Mouse (Mus musculus) gonadal fat pad, adult 2 months (tissue): ENCODE results near the gene 1500009C09Rik. TPM values are rescaled to one million over a fixed set of nuclear protein-coding genes. Genes with fewer than 3 reads are reported as not detected.
"Not testable (repeated sequence)": the region's sequence is repeated elsewhere in the genome, so short reads cannot be mapped to it uniquely, and the experiment has no call there.

Experiments used
- DNase-seq: peaks from one replicate; pipeline ENCODE4 v3.0.0-alpha.2; 2012; ENCODE audit warnings: low read depth
- polyA plus RNA-seq: library from polyadenylated mRNA; depleted of rRNA; stranded (reverse); fragments of >200 nt; gene quantifications from 2 replicates; pipeline ENCODE4 v1.2.3, GENCODE M21; 2012

Gene 1500009C09Rik
- polyA plus RNA-seq, 1 experiment: not detected

DNA sequence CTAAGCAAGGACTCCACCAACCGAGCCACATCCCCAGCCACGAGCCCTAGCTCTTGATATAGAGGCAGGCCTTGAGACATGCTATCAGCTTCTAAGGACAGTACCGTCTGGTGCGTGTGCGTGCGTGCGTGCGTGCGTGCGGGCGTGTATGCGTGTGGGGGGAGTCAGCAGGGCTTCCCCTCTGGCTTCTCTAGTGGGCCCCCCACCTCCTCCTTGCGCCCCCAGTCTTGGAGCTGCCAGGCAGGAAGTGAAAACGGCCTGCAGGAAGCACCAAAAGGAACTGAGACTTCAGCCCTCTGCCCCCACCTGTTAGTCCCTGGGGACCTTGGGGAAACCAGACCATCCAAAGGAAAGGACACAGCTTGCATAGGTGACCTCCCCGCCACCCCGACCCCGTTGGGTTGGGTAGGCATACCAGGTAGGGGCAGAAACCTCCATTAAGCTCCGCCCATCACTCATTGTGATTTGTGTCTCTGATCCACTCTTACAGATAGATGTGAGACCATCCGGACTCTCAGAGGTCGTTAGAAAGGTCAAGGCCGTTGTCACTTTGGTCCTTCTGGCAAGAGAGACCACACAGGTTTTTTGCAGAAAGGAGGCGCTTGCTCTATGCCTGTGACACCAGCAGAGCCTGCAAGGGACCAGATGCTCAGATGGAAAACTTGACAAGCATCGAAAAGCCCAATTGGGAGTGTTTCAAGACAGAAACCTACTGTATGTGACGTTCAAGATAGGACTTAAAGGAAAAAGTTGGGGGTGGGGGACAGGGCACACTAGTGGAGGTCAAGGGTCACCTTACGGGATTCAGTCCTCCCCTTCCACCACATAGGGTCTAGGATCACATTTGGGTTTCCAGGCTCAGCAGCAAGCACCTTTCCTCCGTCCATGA is 33.2 kb upstream of the 1500009C09Rik start:
- no peak for DNase-seq

- DNase-seq: no peak
Observed at GRCm38 (mm10) chr15:82220003-82220675, 32.1 kb upstream of the 1500009C09Rik start.

GRCm38 (mm10) chr15:82221104-82221860 is 30.9 kb upstream of the 1500009C09Rik start:
- no peak for DNase-seq

DNA sequence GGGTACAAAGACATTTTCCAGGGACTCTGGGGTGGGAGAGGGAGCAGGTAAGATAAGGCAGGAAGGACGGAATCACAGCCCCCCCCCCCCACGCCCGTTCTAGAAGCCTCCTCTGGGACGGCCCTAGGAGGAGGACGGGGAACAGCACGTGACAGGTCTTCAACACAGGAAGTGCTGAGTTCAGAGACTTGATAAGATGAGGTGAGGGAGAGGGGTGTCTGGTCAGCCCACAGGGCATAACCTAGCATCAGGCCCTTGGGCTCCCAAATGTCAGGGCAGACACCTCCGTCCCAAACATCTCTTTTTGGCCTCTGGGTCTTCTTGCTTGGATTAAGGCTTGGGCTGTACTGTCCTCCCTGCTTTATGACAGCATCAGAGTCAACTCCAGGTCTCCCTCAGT is 28.9 kb upstream of the 1500009C09Rik start:
- DNase-seq: no peak

DNA sequence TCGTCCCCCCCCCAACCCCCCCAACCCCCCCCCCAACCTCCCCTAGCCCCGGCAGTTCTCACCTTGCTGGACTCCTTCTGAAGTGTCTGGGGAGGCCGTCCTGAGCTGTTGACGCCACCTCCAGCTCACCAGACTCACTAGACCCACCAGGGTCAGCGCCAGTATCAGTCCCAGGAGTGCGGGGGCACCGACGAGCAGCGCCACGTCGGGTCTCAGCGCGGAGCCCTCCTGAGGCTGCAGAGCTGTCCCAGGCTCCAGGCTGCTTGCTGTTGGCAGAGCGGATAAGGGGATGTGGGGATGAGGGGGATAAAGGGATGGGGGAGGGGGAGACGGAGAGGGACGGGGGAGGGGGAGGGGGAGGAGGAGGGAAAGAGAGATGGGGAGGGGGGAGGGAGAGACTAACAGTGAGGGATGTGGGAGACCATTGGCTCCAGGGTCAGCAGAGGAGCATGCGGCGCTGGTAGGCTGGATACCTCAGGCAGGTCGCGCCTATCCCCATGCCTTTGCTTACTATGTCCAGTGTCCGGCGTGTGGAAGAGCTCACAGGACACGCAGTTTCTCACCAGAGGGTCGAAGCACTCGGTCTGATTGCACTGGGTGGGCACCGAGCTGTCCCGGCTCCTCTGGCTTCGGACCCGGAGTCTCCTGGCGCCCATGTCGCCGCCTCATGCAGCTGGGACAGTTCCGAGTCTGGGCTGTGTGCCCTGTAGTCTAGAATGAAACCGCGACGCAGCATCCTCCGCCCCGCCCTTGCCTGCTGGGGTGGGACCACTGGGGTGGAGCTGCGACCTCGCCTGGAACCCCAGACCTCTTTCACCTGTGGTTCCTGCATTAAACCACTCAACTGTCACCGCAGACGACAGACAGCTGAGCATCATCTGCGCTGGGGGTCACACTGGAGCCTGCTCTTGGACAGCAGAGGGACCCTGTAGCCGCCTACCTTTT is 28.3 kb upstream of the 1500009C09Rik start, which contains the start of gene Tnfrsf13c:
Tnfrsf13c (minus strand) TSS at position 713 of the 945 bp plus-strand sequence.
- no peak for DNase-seq

GRCm38 (mm10) chr15:82224602-82225215 is 27.5 kb upstream of the 1500009C09Rik start:
- DNase-seq: no peak

DNA sequence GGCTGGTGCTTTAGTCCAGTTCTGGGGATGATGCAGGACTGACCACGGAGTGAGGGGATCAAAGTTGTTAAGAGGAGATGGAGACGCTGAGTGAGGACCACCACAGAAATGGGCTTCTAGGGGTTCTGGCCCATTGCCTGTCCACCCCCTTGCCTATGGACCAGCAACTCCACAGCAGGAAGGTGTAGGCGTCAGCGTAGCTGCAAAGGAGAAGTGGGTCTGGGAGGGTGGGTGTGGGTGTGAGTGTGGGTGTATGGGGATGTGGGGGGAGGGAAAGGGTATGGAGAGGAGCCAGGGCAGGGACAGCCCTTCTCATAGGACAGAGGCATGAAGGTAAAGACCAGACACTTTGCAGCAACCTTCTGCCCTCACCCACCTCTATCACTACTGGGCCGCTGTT is 26.4 kb upstream of the 1500009C09Rik start:
- no peak for DNase-seq

DNA sequence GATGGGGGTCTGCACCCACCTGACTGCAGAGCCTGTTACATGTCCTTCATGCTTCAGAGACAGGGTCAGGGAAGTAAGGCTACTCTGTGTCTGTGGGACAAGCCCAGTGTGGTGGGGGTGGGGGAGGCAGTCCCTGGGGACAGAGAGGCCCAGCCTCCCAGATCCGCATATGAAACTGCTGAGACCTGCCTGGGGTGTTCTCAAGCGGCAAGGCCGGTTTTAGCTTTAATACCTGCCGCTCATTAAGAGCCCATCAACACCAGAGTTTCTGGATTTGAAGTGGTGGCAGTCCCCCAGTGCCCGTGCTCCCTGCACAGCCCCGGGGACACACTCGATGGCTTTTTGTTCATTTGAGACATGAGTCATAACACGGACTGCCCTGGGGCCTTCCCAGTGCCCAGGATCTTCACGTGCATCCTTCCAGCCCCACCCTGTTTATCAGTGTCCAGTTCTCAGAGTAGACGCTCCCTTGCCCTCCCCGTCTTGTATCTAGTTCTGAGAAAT is 22.6 kb upstream of the 1500009C09Rik start:
- no peak for DNase-seq

DNA sequence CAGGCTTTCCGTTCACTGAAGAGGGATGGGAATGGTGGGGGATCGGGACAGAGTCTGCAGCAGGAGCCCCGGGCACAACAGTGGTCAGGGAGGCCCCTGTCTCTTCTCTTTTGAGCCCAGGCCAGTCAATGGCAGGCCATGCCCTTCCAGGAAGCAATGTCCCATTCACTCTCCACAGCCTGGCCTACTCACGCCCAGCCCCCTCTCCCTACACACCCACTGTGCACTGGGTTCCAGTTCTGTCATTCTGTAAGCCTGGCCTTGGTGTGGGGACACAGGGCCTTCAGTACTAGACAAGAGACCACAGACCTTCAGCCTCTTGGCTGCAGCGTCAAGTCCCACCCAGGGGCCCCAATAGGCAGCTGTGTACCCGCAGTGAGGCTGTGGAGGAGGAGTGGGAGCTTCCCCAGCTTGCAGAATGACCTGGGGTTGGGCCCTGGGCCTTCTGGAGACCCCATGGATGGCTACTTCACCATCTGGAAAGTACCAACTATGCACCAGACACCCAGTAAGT is 22.0 kb upstream of the 1500009C09Rik start:
- DNase-seq: no peak

DNA sequence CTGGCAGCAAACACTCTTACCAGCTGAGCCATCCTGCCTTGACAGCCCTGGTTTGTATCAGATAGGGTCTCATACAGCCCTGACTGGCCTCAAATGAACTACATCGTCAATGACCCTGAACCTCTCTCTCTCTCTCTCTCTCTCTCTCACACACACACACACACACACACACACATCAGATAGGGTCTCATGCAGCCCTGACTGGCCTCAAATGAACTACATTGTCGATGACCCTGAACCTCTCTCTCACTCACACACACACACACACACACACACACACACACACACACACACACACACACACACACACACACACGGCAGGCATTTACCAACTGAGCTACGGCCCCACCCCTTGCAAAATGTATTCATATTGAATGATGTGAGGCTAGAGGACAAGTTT is 21.1 kb upstream of the 1500009C09Rik start:
- no peak for DNase-seq

- DNase-seq: no peak
Observed at GRCm38 (mm10) chr15:82231591-82232378, 20.4 kb upstream of the 1500009C09Rik start.

DNA sequence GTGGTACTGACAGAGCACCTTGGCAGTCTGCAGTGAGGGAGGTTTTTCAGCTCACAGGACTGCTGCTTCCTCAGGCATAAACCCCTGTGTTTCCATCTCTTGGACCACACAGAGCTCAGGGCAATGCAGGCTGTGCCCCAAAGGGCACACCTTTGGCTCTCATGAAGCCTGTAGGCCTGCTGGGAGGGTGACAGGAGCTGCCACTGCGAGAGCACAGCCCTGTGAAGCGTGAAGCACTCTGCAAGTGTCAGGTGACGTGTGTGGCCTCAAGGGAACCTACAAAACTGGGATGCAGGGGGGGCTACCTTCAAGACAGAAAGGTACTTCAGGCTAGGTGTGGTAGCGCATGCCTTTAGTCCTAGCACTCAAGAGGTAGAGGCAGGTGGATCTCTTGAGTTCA is 19.5 kb upstream of the 1500009C09Rik start:
- no peak for DNase-seq

DNA sequence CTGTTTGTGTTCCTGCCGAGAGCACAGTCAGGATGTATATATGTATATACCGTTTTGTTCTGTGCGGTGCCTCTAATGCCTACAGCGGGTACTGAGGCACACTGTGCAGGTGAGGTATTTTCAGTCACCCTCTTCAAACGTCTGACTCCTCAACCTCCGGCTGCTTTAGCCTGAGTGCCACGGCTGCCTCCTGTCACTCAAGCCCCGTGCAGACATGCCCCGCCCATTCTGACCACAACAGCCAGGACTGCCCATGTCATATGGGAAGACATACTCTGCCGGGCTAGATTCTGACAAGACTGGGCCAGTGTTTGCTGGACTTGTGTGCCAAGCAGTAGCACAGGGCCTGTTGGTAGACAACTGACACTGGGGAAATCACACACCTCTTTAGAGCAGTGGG is 16.5 kb upstream of the 1500009C09Rik start:
- DNase-seq: no peak

DNA sequence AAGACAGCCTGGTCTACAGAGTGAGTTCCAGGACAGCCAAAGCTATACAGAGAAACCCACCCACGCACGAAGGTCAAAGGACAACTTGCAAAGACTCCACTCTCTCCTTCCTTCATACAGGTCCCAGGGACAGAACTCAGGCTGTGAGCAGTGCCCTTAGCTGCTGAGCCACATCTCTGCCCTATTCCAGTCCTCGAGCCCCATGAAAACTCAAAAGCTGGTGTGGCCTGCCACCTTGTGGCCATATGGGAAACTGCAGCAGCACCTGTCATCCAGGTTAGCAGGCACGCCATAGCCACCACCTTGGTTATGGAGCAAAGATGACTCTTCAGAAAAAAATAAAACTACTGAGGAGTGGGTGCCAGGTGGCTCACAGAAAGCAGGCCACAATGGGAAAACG is 15.6 kb upstream of the 1500009C09Rik start:
- no peak for DNase-seq

GRCm38 (mm10) chr15:82243311-82243710 is 8.9 kb upstream of the 1500009C09Rik start:
- no peak for DNase-seq

GRCm38 (mm10) chr15:82243742-82244114 is 8.5 kb upstream of the 1500009C09Rik start:
- no peak for DNase-seq

DNA sequence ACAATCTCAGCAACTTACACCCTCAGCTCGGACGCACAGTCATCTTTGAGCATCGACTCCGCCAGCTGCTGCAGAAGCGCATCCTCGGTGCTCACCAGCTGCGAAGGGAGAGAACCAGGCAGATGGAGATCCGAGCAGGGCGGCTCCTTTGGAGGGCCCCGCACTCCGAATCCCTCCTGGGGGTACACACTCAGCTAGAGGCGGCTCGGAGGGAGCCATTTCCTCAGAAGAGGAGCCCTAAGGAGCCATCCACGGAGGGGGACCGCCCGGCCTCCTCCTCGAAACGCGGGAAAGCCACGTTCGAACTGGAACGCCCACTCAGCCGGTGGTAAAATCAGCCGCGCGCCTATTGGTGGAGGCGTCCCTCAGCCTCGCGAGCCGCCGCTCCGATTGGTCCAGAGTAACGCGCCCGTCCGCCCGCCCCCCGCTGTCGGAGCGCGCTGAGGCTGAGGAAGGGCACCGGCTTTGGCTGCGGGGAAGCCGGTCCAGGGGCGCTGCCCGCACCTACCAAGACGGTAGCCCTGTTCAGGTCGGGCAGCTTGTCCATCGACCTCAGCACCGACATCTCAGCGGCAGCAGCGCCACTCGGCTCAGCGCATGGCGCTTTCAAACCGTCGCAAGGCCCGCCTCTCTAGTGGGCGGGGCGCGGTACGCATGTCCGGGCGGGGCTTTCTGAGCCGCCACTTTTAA is 7.9 kb upstream of the 1500009C09Rik start, which contains the start of gene Cenpm:
Cenpm (minus strand) TSS at position 634 of the 690 bp plus-strand sequence.
- DNase-seq: no peak

DNA sequence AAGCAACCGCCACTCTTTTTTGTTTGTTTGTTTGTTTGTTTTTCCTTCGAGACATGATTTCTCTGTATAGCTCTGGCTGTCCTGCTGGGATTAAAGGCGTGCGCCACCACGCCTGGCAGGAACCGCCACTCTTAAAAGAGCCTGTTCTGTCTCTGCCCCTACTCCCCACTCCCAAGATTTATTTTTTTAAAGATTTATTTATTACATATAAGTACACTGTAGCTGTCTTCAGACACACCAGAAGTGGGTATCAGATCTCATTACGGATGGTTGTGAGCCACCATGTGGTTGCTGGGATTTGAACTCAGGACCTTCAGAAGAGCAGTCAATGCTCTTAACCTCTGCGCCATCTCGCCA is 7.4 kb upstream of the 1500009C09Rik start:
- not testable (repeated sequence) for DNase-seq
